In the genomic region with DNA sequence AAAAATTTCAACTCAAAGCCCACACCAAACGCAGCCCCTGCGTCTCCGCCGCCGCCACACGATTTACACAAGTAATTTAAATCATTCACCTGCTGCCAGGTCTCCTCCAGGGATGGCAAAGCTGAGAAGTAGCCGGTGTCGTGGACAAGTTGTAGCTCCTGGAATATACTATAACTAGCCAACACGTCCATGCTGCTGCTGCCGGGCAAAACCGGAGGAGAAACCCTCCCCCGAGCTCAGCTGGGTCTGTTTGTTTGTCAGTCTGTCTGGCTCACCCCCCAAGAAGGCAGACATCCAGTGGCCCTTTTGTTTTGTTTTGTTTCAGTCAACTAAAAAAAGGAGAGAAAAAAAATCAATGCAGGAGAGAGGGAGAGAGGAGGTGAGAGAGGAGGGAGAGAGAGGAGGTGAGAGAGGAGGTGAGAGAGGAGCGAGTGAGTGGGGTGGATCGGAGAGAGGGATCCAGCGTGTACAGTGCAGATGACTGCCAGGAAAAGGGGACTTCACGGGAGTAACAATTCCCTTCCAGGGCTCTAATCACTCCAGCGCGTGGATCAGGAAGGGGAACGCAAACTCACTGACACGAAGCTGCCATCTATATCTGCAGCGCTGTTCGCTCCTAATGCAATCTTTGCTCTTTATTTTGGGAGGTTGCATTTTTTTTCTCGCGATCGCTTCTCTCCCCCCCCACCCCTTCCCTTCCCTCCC, we compare ENCODE assay signal across 8 mouse cellular contexts. TPM values are rescaled to one million over a fixed set of nuclear protein-coding genes. Genes with fewer than 3 reads are reported as not detected.
DNase-seq lines count a peak whose midpoint lies in the region; ATAC-seq lines count a peak whose summit lies in the region.

No protein-coding gene starts in this region.

- H3K9me3 ChIP-seq in forebrain, embryonic 15.5 days, result no peaks in the 10 kb centered on the region
- no peaks in the 10 kb centered on the region for H3K9me3 ChIP-seq in hindbrain, embryonic 12.5 days (replicated peaks)
- H3K9me3 ChIP-seq in lung, embryonic 15.5 days, result no peaks in the 10 kb centered on the region

- H3K9ac ChIP-seq in forebrain, embryonic 15.5 days (replicated peaks), result peak overlapping the region; percentile 78
- H3K9ac ChIP-seq in hindbrain, embryonic 12.5 days, result peak overlapping the region; percentile 75
- peak overlapping the region; percentile 72 for H3K9ac ChIP-seq in lung, embryonic 15.5 days

- DNase-seq in B cell, adult 2 months, result peak; percentile 57 to 59
- DNase-seq in brain, adult 2 months (ENCODE audit: low read depth, low spot score), result peak; percentile 92
- peak; percentile 77 to 81 for DNase-seq in layer of hippocampus, postnatal 14 days (ENCODE audit: low spot score in 2 of 2)
- DNase-seq in ovary, postnatal 36 days (ENCODE audit: low spot score), result peak; percentile 45
- peak; percentile 49 for DNase-seq in urinary bladder, postnatal 14 days (ENCODE audit: low spot score)

- H3K4me3 ChIP-seq in forebrain, embryonic 15.5 days, result peak overlapping the region; percentile 69
- peak overlapping the region; percentile 71 for H3K4me3 ChIP-seq in hindbrain, embryonic 12.5 days
- peak overlapping the region; percentile 85 for H3K4me3 ChIP-seq in lung, embryonic 15.5 days

- no peaks in the 10 kb centered on the region for H3K27me3 ChIP-seq in forebrain, embryonic 15.5 days
- no peaks in the 10 kb centered on the region for H3K27me3 ChIP-seq in hindbrain, embryonic 12.5 days
- H3K27me3 ChIP-seq in lung, embryonic 15.5 days, result no peaks in the 10 kb centered on the region

- WGBS in forebrain, embryonic 15.5 days, result under 1% methylated on average over 25 of the region's 25 CpGs
- WGBS in hindbrain, embryonic 12.5 days, result 0% methylated on average over 25 of the region's 25 CpGs
- WGBS in lung, embryonic 15.5 days, result under 1% methylated on average over 25 of the region's 25 CpGs

- peak overlapping the region; percentile 63 for H3K4me2 ChIP-seq in forebrain, embryonic 15.5 days (replicated peaks)
- H3K4me2 ChIP-seq in hindbrain, embryonic 12.5 days (replicated peaks), result peak overlapping the region; percentile 67
- H3K4me2 ChIP-seq in lung, embryonic 15.5 days, result peak overlapping the region; percentile 68

- H3K4me1 ChIP-seq in forebrain, embryonic 15.5 days, result peaks cover 39% of the 10 kb centered on the region
- peaks cover 38% of the 10 kb centered on the region for H3K4me1 ChIP-seq in hindbrain, embryonic 12.5 days
- peaks cover 32% of the 10 kb centered on the region for H3K4me1 ChIP-seq in lung, embryonic 15.5 days

- H3K36me3 ChIP-seq in forebrain, embryonic 15.5 days, result no peaks in the 10 kb centered on the region
- no peaks in the 10 kb centered on the region for H3K36me3 ChIP-seq in hindbrain, embryonic 12.5 days
- no peaks in the 10 kb centered on the region for H3K36me3 ChIP-seq in lung, embryonic 15.5 days

- ATAC-seq in forebrain, embryonic 15.5 days (replicated peaks), result peak; percentile 54
- peak; percentile 71 for ATAC-seq in hindbrain, embryonic 12.5 days (ENCODE audit: low FRiP score)
- ATAC-seq in lung, embryonic 15.5 days (ENCODE audit: borderline replicate concordance, extremely low read depth, low FRiP score, low TSS enrichment), result peak; percentile 17

- H3K27ac ChIP-seq in forebrain, embryonic 15.5 days (replicated peaks), result peak overlapping the region; percentile 100
- peak overlapping the region; percentile 100 for H3K27ac ChIP-seq in hindbrain, embryonic 12.5 days
- peak overlapping the region; percentile 100 for H3K27ac ChIP-seq in lung, embryonic 15.5 days

RNA-seq across cellular contexts. Expression of a gene that starts 1.1 kb away (rescaled TPM):
- polyA plus RNA-seq in forebrain, embryonic 15.5 days (2015; fragmentation: Nextera tagmentation; extraction: Ambion mirVana), result 125 and 126 TPM in 2 replicates
- 53.2 and 53.4 TPM in 2 replicates for polyA plus RNA-seq in hindbrain, embryonic 12.5 days (2016; fragmentation: Nextera tagmentation; extraction: Ambion mirVana)
- 10 to 100 TPM; 56.1 to 56.5 TPM for total RNA-seq in layer of hippocampus, postnatal 14 days (2021)
- 23.8 and 23.9 TPM in 2 replicates for polyA plus RNA-seq in lung, embryonic 15.5 days (2015; fragmentation: Nextera tagmentation; extraction: Ambion mirVana)

Comparison
In these comparisons a context has a peak if more than half of its experiments do, and no peak if none do; other contexts are left out.
1. Peak in every context shown above with its lines: DNase-seq, ATAC-seq, H3K4me3 ChIP-seq and H3K27ac ChIP-seq.
2. ATAC-seq: peak in every context shown above with its lines; median percentile 71 in hindbrain, embryonic 12.5 days; 54 in forebrain, embryonic 15.5 days; 17 in lung, embryonic 15.5 days.